Mouse (Mus musculus) kidney, embryonic 16.5 days (tissue): ENCODE measurements around the gene Kremen2. TPM values are rescaled to one million over a fixed set of nuclear protein-coding genes. Genes with fewer than 3 reads are reported as not detected.
A peak's percentile ranks its signal among the peaks of the same experiment; 100 is the strongest.

Source experiments
- ATAC-seq: fragments of 200-750 bp; cut with Nextera tagmentation; 2 replicates; pipeline ENCODE4 v1.8.0; 2017; ENCODE audit warnings: moderate TSS enrichment; ENCODE audit not compliant: low FRiP score, low TSS enrichment
- H3K27ac ChIP-seq: fragments of 300-500 bp; sonication (generic); 2 replicates; pipeline ENCODE4 v1.5.1; 2014; ENCODE audit warnings: low read length
- H3K27me3 ChIP-seq: fragments of 300-500 bp; sonication (generic); 2 replicates; pipeline ENCODE4 v1.6.1; 2014; ENCODE audit warnings: low read length, control low read depth, mixed read lengths; ENCODE audit not compliant: insufficient read depth
- H3K36me3 ChIP-seq: fragments of 300-500 bp; sonication (generic); 2 replicates; pipeline ENCODE4 v1.6.1; 2014; ENCODE audit warnings: low read length, control low read depth, mixed read lengths; ENCODE audit not compliant: insufficient read depth
- H3K4me1 ChIP-seq: fragments of 300-500 bp; sonication (generic); 2 replicates; pipeline ENCODE4 v1.6.1; 2014; ENCODE audit warnings: low read length, control low read depth, mixed read lengths; ENCODE audit not compliant: insufficient read depth
- H3K4me2 ChIP-seq: fragments of 300-500 bp; sonication (generic); replicated peaks from 2 replicates; pipeline ENCODE4 v1.6.1; 2014; ENCODE audit warnings: low read depth, low read length
- H3K4me3 ChIP-seq: fragments of 300-500 bp; sonication (generic); 2 replicates; pipeline ENCODE4 v1.5.1; 2014; ENCODE audit warnings: mild to moderate bottlenecking, low read length
- H3K9ac ChIP-seq: fragments of 300-500 bp; sonication (generic); replicated peaks from 2 replicates; pipeline ENCODE4 v1.6.1; 2014; ENCODE audit warnings: low read length
- H3K9me3 ChIP-seq: fragments of 300-500 bp; sonication (generic); 2 replicates; pipeline ENCODE4 v1.6.1; 2016; ENCODE audit warnings: low read length, control low read depth
- WGBS: fragments of 180-500 bp; shearing (Covaris S2); extraction: QIAGEN DNeasy Blood & Tissue Kit; methylation state at CpG from one replicate; pipeline ENCODE4 v1.1.7; 2014; 5-methylcytosine and 5-hydroxymethylcytosine counted together
- polyA plus RNA-seq: library from polyadenylated mRNA; unstranded; fragments of >200 nt; fragmentation: Nextera tagmentation; extraction: Ambion mirVana; gene quantifications from 2 replicates; pipeline ENCODE4 v1.2.1, GENCODE M21; 2015

The Kremen2 gene
- polyA plus RNA-seq, 1 experiment from 2014 or later: 1.3 TPM

DNA sequence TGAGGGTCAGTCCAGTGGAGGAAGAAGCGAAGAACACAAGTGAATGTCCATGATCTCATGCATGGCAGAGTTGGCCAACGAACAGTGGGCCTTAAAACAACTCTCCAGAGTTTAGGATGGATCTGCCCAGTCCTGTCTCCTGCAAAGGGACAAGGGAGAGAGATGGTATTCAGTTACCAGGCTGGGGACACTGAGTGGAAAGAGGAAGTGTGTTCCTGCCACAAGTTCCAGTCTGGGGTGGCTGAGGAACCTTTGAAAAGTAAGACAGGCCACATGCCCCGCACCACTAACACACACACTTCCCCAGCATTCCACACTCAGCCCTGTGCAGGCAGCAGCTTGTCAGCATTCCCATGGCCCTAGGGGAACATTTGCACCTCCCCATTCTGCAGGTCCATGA is 1.1 kb upstream of the Kremen2 start:
- no peak overlapping the region for H3K27ac ChIP-seq
- no peak for ATAC-seq
- no peaks in the 10 kb centered on the region for H3K9me3 ChIP-seq
- peaks cover 7% of the 10 kb centered on the region for H3K36me3 ChIP-seq
- no peak overlapping the region for H3K4me2 ChIP-seq
- H3K4me1 ChIP-seq: peaks cover 31% of the 10 kb centered on the region
- H3K9ac ChIP-seq: no peak overlapping the region
- peaks cover 51% of the 10 kb centered on the region for H3K27me3 ChIP-seq
- 75% methylated on average over 3 of the region's 3 CpGs for WGBS
- H3K4me3 ChIP-seq: no peak overlapping the region

DNA sequence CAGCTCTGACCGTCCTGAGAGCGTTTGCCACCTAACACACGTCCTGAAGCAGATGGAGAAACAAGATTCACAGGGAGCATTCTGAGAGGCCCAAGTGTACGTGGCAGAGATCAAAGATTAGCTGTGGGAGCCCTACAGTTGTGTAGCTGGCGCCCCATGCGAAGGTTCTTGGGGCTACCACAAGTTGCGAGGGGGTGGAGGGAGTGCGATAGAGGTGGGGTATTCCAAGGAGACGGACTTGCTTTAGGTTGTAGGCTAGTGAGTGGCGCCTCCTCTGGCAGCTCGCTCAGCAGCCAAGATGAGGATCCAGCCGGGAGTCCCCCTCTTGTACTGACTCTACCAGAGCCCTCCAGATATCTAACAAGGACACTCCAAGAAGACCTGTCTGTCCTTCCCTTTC is 678 bp upstream of the Kremen2 start:
- Histone ChIP-seq H3K27me3 (peaks cover 56% of the 10 kb centered on the region), H3K4me1 (peaks cover 31% of the 10 kb centered on the region), H3K4me3 (peak overlapping the region; percentile 43), H3K9ac (no peak overlapping the region; the same call in 1 of the 2 replicates), H3K9me3 (no peaks in the 10 kb centered on the region), H3K36me3 (peaks cover 2% of the 10 kb centered on the region), H3K27ac (no peak overlapping the region), H3K4me2 (peak overlapping the region; percentile 78)
- WGBS: 6% methylated on average over 12 of the region's 12 CpGs
- ATAC-seq: no peak

DNA sequence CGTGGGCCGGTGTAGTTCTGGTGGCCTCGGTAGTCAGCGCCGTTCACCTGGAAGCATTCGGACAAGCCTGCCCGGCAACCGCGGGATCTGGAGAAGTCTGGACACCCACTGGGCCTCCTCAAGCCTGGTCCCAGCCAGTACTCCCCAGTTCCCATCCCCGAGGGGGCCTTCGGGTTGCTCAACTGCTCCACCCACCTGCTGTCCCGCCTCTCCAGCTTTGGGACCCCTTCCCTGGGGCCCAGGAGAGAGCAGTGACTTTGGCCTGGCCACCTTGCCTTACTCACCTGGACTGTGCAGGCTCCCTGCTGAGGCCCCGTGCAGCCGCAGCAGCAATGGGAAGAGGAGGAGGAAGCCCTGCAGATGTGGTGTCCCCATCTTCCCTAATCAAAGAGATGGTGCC is 982 bp downstream of the Kremen2 start:
- no peak for ATAC-seq
- 6% methylated on average over 14 of the region's 14 CpGs for WGBS
- H3K36me3 ChIP-seq: no peaks in the 10 kb centered on the region
- H3K9ac ChIP-seq: peak overlapping the region; percentile 54; the same call in 1 of the 2 replicates
- peaks cover 64% of the 10 kb centered on the region for H3K27me3 ChIP-seq
- H3K4me2 ChIP-seq: peak overlapping the region; percentile 78; the same call in 1 of the 2 replicates
- no peak overlapping the region for H3K27ac ChIP-seq
- peaks cover 37% of the 10 kb centered on the region for H3K4me1 ChIP-seq
- peak overlapping the region; percentile 43 for H3K4me3 ChIP-seq
- no peaks in the 10 kb centered on the region for H3K9me3 ChIP-seq

DNA sequence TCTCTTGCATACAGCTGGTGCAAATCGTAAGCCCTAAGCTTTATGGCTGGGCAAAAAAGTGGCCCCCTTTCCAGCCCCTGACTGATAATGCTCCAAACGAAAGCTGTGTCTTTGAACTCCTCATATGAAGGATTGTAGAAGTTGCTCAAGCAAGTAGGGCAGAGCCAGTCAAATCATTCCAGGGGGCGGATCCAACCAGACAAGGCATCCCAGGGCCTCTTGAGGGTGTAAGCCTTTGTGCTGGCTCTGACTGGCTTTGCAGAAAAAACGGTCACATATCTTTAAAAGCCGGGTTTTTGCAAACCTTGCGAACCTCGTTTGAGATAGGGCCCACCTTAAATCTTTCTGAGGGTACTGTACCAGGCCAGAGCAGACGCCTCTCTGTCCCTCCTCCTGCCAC is 1.6 kb downstream of the Kremen2 start:
- Histone ChIP-seq H3K27ac (no peak overlapping the region), H3K36me3 (no peaks in the 10 kb centered on the region), H3K9ac (no peak overlapping the region), H3K9me3 (no peaks in the 10 kb centered on the region), H3K27me3 (peaks cover 64% of the 10 kb centered on the region), H3K4me1 (peaks cover 43% of the 10 kb centered on the region), H3K4me3 (no peak overlapping the region), H3K4me2 (no peak overlapping the region)
- no peak for ATAC-seq
- 20% methylated on average over 8 of the region's 8 CpGs for WGBS

DNA sequence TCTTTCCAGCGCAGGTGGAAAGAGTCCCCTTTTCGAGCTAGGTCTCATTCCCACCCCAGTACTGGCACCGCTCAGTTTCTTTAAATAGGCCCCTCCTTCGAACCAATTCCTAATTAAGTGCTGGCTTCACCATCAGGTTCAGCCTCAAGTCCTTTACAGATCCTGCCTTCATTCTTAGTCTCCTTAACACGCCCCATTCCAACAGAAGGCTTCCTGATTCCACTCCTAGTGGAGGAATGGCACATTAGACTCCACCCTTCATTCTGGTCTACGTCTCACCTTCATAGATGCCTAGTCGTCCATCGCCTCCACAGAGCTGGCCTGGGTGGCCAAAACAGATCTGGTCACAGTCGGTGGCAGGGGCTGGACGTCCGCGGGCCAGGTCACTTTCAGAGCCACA is 2.7 kb downstream of the Kremen2 start:
- no peaks in the 10 kb centered on the region for H3K36me3 ChIP-seq
- H3K9me3 ChIP-seq: no peaks in the 10 kb centered on the region
- H3K4me3 ChIP-seq: no peak overlapping the region
- H3K27ac ChIP-seq: no peak overlapping the region
- H3K9ac ChIP-seq: no peak overlapping the region
- no peak for ATAC-seq
- H3K27me3 ChIP-seq: peaks cover 64% of the 10 kb centered on the region
- no peak overlapping the region for H3K4me2 ChIP-seq
- WGBS: 66% methylated on average over 12 of the region's 12 CpGs
- H3K4me1 ChIP-seq: peaks cover 52% of the 10 kb centered on the region

DNA sequence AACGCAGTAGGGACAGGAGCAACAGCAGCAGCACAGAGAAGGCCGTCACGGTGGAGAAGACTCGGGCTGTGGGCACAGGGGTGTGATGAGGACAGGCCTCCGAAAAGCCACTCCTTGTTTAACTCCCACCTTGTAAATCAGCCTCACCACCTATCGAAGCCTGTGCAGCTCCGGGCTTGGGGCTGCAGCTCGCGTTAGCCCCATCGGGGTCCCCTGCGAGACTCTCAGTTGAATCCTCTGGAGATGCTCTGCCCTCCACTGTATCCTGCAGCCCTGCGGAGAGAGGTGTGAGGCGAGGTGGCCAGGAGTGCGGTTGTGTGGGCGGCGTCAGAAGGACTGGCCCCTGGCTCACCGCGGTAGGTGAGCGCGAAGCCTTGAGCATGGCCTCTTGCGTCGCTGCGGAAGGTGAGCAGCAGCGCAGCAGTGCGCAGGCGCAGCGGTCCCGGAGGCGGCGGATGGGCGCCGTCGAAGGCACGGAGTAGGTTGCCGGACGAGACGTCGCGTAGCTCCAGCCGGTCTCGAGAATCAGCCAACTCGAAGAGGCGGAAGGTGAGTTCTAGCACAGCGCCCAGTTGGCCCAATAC is 3.3 kb downstream of the Kremen2 start:
- H3K36me3 ChIP-seq: no peaks in the 10 kb centered on the region
- no peak overlapping the region; the same call in 1 of the 2 replicates for H3K9ac ChIP-seq
- ATAC-seq: no peak
- peaks cover 64% of the 10 kb centered on the region for H3K27me3 ChIP-seq
- 4% methylated on average over 44 of the region's 44 CpGs for whole genome bisulfite sequencing
- peaks cover 53% of the 10 kb centered on the region for H3K4me1 ChIP-seq
- no peak overlapping the region for H3K27ac ChIP-seq
- no peaks in the 10 kb centered on the region for H3K9me3 ChIP-seq
- peak overlapping the region; percentile 41 for H3K4me2 ChIP-seq
- peak overlapping the region; percentile 20 for H3K4me3 ChIP-seq

DNA sequence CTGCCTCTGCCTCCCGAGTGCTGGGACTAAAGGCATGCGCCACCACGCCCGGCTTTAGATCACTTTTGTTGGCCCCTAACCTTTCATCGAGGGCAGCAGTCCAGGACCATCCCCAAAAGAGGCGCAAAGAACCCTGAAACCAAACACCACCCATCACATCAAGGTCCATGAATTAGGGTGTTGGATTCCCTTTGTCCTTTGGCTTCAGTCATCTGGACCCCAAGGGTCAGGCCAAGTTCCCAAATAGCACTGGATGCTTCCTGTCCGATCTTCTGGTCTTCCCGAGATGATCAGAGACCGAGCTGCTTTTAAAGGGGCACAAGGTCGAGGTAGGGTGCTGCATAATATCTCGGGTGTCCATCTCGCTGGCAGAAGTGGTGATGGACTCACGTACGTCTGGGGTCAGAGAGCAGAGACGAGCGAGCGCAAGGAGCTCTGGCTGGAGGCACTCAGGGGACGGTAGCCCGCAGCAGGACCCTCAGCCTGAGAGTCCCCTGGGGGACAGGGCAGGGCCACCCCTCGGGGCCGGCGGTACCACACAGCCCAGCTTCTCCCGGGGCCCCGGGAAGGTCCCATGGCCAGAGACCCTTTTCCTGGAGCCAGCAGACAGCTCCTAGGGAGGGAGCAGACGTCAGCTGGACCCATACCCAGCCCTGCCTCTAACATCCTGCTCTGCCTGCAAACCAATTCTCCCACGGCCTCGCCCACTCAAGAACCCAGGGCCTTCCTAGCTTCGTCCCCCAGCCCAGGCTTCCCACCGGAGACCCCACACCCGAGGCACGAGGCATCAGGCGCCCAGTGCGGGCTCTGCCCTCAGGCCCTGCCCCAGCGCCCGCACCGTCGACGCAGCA is 4.0 kb downstream of the Kremen2 start:
- Histone ChIP-seq H3K9me3 (no peaks in the 10 kb centered on the region), H3K27me3 (peaks cover 58% of the 10 kb centered on the region), H3K36me3 (peaks cover under 1% of the 10 kb centered on the region; the same call in 1 of the 2 replicates), H3K27ac (no peak overlapping the region), H3K9ac (no peak overlapping the region), H3K4me2 (no peak overlapping the region), H3K4me3 (peak overlapping the region; percentile 20), H3K4me1 (peaks cover 53% of the 10 kb centered on the region)
- ATAC-seq: no peak
- 41% methylated on average over 38 of the region's 38 CpGs for WGBS

DNA sequence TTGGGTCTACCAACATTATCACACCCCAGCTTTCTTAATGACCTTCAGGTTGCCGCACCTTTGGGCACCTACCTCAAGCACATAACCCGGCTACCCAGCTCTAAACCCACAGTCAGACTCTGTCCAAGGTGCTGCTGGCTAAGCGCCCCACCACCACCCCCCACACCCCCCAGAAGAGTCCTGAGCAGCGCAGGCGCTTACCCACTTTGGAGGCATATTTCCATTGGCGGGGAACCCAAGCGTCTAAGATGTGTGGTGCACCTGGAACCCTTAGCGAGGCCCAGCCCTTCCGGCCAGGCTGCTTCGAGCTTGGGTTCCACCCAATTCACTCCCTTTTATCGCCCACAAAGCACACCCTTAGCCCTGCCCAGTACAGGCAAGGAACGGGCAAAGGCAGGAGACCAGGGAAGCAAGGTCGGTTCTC is 5.0 kb downstream of the Kremen2 start, which contains the start of gene Paqr4:
TSS of gene Paqr4 (minus strand) at position 270 of the 424 bp plus-strand sequence.
- H3K27ac ChIP-seq: peak within 1 kb of the TSS; percentile 57; the same call in 1 of the 2 replicates
- H3K9ac ChIP-seq: peak within 1 kb of the TSS; percentile 74
- H3K4me3 ChIP-seq: peak within 1 kb of the TSS; percentile 67
- peaks cover 50% of the 10 kb centered on the region for H3K27me3 ChIP-seq
- H3K36me3 ChIP-seq: peaks cover 9% of the 10 kb centered on the region; the same call in 1 of the 2 replicates
- WGBS: 6% methylated on average over 13 of the region's 13 CpGs
- H3K4me1 ChIP-seq: peaks cover 46% of the 10 kb centered on the region
- H3K9me3 ChIP-seq: no peaks in the 10 kb centered on the region
- H3K4me2 ChIP-seq: peak within 1 kb of the TSS; percentile 99
- ATAC-seq: peak; percentile 16; the same call in 1 of the 2 replicates

DNA sequence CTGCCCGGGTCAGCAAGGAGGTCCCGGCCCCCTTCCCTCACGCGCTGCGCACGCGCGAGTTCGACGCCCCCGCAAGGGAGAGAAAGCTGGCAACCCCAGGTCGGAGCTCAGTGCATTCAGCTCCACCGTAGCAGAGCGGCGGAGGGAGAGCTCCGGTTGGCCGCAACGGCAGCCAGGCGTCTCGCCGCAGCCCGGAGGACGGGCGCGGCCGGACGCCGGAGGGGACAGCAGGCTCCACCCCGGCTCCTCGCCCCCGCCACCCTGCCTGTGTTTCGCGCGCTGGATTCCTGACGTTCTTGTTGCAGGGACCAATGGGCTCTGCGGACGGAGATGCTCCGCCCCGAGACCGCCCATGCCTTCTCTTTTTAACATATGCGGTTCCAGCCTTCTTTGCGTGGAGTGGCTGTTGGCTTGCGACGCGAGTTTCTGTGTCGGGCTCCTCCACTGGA is 5.5 kb downstream of the Kremen2 start:
- Histone ChIP-seq H3K9ac (peak overlapping the region; percentile 74), H3K4me1 (peaks cover 41% of the 10 kb centered on the region), H3K9me3 (no peaks in the 10 kb centered on the region), H3K27me3 (peaks cover 46% of the 10 kb centered on the region), H3K4me2 (peak overlapping the region; percentile 99), H3K4me3 (peak overlapping the region; percentile 67), H3K27ac (peak overlapping the region; percentile 57; the same call in 1 of the 2 replicates), H3K36me3 (peaks cover 12% of the 10 kb centered on the region; the same call in 1 of the 2 replicates)
- 0% methylated on average over 46 of the region's 46 CpGs for WGBS
- peak; percentile 80 for ATAC-seq
